Mouse (Mus musculus) liver, adult (tissue): ENCODE data around the gene Prss32.
"Not testable (repeated sequence)": the region's sequence is repeated elsewhere in the genome, so short reads cannot be mapped to it uniquely, and the experiment has no call there.

Experiments
- GATA4 ChIP-seq: IDR thresholded peaks from 2 replicates; pipeline ENCODE4 v1.6.1; 2014; ENCODE audit warnings: mild to moderate bottlenecking, low read length; ENCODE audit not compliant: insufficient replicate concordance

Prss32 gene

GRCm38 (mm10) chr17:23873884-23874856, 30.5 kb downstream of the Prss32 start:
- no peak for TF ChIP-seq GATA4

GRCm38 (mm10) chr17:23876741-23877140, 33.1 kb downstream of the Prss32 start:
- no peak for TF ChIP-seq GATA4

- TF ChIP-seq GATA4, result no peak
Observed at GRCm38 (mm10) chr17:23877166-23877565, 33.5 kb downstream of the Prss32 start.

GRCm38 (mm10) chr17:23880576-23880975, 36.9 kb downstream of the Prss32 start, which contains the start of the genes Dcpp1 and Dcpp2:
Gene Dcpp1, plus strand, starts transcription at chr17:23880876.
Gene Dcpp2, plus strand, starts transcription at chr17:23880880.
- TF ChIP-seq GATA4, result not testable (repeated sequence)
